Mouse (Mus musculus) adrenal gland, postnatal 10 days (tissue): ENCODE results near the gene Abcc9. TPM values are rescaled to one million over a fixed set of nuclear protein-coding genes. Genes with fewer than 3 reads are reported as not detected.

ENCODE experiments used
- DNase-seq: peaks from one replicate; pipeline ENCODE4 v3.0.0; 2021; ENCODE audit warnings: mixed read lengths
- total RNA-seq, 2 experiments: library from RNA; stranded (reverse); gene quantifications; 2 replicates each; pipeline ENCODE4 v1.2.3; 2021

Abcc9 gene
- total RNA-seq, 2 experiments from 2014 or later = 36.0 to 43.2 TPM

DNA sequence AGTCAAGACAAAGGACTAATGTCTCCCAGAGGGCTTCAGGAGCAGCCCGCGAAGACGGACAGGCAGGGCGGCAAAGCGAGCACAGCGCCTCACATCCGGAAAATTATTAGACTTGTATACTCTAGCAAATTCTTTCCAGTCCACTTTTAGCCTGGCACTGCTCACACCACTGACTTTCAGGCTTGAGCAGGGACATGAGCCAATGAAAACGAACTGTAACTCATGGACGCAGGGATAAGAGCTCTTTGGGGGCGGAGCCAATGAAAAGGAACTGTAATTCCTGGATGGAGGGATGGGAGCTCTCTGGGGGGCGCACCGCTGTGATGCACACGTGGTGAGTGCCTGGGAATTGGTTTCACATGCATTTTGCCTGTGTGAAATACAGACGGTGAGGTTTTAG, 157.0 kb downstream of the Abcc9 start:
- DNase-seq = no peak

DNA sequence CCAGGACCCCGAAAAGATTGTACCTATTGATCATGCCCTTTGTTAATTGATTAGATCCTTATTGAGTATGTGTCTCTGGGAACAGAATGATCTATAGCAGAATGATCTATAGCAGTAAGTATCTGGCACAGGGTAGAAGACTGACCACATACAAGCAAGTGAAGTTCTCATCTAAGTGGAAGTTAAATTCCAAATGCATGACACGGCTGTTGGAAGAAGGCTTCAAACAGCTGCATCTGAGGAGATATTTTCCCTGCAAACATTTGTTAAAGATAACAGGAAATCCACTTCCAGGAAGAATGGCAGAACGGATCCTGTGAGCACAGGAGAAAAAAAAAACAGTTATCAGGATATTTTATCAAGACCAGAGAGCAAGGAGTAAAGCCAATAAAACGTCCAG, 158.5 kb downstream of the Abcc9 start:
- no peak for DNase-seq

DNA sequence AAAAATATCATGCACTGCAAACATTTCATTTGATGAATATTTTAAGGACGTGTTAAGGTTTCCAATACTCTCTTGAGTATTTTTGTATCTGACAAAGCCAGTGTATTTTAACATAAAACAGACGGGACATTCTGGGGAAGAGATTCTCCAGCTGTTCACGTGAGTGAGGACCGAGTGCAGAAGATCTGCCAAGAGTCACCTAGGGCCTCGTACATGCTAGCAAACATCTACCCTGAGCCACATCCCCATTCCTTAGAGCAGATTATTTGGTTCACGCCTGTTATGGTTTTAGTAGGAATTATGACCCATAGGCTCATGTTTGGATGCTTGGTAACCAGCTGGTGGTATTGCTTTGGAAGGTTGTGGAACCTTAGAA, 159.3 kb downstream of the Abcc9 start:
- DNase-seq = no peak

DNA sequence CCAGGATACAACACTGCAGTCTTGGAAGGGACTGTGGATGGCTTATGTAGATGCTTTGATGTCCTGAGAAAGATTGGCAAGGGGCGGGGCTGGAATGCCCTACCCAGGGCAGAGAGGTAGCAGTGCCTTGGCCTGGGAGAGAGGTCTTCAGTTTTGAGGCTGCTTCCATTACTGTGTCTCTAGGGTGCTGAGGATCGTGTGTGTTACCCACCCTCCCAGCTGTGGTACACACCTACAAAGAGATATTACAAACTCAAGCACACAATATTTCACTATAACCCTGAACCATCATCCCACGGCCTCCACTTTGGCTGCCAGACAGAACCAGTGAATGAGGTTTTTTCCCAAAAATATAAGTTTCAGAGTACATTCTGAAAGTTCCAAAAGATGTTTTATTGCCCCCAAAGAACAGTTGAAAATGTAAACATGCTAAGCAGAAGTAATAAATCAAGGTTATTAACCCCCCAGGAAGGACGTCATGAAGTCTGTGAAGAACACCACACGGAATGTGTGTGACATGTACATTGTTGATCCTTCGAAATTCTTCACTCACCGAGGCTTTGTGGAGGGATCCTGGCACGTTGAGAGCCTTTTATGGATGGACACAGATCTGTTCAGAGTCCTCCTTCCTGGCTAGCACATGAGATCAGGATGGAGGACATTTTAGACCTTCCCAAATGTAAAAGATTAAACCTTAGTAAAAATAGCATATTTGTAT, 159.9 kb downstream of the Abcc9 start:
- DNase-seq = no peak

DNA sequence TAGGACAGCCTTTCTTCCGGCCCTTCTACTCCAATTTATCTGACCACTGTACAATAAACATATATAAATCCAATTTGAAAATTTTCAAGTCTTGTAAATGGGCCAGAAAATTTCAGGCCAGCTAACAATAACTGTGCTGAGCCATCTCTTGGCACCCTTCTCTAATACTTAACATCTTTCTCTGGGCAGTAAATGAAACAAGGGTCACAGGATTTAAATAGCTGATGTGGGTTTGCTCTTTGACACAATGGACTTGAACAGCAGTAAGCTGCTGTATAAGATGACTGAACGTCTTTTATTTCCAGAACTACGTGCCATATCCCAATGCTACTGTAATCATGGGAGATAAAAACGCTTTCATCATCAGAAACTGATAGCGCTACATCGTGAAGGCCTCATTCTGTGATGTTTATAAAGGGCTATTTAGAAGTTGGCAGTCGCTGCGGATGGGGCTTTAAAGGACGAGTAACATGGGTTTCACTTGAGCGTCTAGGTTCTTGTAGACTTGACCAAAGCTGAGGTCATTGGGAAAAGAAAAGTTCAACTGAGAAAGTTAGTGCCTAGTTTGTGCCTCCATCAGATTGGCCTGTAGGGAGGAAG, 161.5 kb downstream of the Abcc9 start:
- no peak for DNase-seq

DNA sequence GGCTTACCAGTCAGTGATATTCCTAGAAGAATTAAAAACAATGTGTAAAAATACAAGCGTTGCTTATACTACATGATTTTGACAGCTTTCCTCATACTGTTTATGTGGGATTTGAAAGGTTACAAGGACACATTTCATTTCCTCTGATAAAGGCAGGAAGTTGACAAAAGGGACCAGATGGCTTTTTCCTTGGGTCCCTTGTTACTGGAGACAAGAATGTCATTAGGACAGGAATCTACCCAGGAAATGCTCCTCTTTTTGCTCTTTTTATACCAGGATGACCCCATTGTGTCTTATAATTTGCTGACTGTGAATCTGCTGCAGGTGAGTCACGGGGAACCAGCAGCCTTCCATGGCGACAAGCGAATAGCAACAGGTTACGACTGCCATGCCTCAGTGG, 162.0 kb downstream of the Abcc9 start:
- DNase-seq = no peak

DNA sequence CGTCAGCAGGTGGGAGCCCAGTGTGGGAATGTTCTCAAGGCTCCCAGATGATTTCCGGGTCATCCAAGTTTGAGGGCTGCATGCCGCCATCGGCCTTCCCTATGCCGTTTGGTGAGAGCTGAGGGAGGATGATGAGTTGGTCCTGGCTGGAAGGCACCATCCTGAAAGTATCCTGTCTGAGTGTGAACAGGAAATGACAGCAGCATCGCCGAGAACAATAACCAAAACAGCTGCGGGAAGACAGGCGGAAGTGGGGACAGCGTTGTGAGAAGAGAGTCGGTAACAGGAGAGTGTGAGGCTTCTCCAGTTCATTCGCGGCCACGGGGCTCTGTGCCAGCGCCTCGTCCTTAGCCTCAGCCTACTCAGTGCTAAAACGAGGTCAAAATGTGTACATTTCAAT, 163.6 kb downstream of the Abcc9 start:
- peak; percentile 49 for DNase-seq

Other genes starting within 250 kb of the Abcc9 start
- gene Gys2, start 229.2 kb downstream of the Abcc9 start, total RNA-seq = 10 to 100 TPM in 1 of 2 experiments, 1 to 10 TPM in 1; 9.9 to 42.7 TPM
- 100 to 1,000 TPM; 483 to 579 TPM for gene Ldhb, start 194.4 kb downstream of the Abcc9 start, total RNA-seq
- 10 to 100 TPM; 22.2 to 23.9 TPM for gene Kcnj8, start 130.7 kb downstream of the Abcc9 start, total RNA-seq
- 10 to 100 TPM; 33.8 to 37.4 TPM for gene Cmas, start 54.4 kb upstream of the Abcc9 start, total RNA-seq
- gene Sult6b2, start 102.2 kb upstream of the Abcc9 start, total RNA-seq = not detected